In the genomic region with DNA sequence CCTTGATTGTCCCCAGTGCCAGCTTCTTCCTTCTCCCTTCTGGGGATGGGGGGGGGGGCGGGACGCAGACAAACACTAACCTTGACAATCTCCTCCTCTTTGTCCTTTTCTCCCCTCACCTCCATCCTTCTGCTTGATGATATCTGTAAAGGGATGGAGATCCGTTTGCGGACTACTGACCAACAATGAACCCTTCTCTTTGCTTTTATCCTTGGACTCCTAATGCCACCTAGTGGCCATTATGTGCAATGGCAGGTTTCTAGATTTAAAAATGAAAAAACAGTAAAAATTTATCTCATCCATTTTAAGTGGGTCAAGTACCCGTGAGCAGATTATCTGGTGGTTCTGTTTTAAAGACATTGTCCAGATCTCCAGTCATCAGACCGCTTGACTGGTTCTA, we compare ENCODE assay signal across 7 mouse cellular contexts. TPM values are rescaled to one million over a fixed set of nuclear protein-coding genes. Genes with fewer than 3 reads are reported as not detected.
DNase-seq lines count a peak whose midpoint lies in the region; ATAC-seq lines count a peak whose summit lies in the region.

No protein-coding gene starts in this region.

- intact Hi-C loops in left cerebral cortex, postnatal 25 days (cut with DNase I) = loop anchor here (2.0 kb wide), 1 partner anchor 35 kb away; no protein-coding TSS in a partner anchor

- H3K4me1 ChIP-seq in embryonic facial prominence, embryonic 14.5 days (ENCODE audit: control insufficient read depth, insufficient read depth, low read length) = no peaks in the 10 kb centered on the region
- peaks cover 11% of the 10 kb centered on the region for H3K4me1 ChIP-seq in limb, embryonic 15.5 days

- H3K9ac ChIP-seq in embryonic facial prominence, embryonic 14.5 days (ENCODE audit: low read depth, low read length) = peak overlapping the region; percentile 41; the same call in 1 of the 2 replicates
- H3K9ac ChIP-seq in limb, embryonic 15.5 days = no peak overlapping the region

- peak overlapping the region; percentile 37; the same call in 1 of the 2 replicates for H3K4me2 ChIP-seq in embryonic facial prominence, embryonic 14.5 days (ENCODE audit: low read depth, low read length)
- peak overlapping the region; percentile 15 for H3K4me2 ChIP-seq in limb, embryonic 15.5 days

- 0% methylated on average over 6 of the region's 6 CpGs for WGBS in embryonic facial prominence, embryonic 14.5 days
- WGBS in limb, embryonic 15.5 days = under 1% methylated on average over 6 of the region's 6 CpGs

- H3K9me3 ChIP-seq in embryonic facial prominence, embryonic 14.5 days (ENCODE audit: control insufficient read depth, low read length) = no peaks in the 10 kb centered on the region
- no peaks in the 10 kb centered on the region for H3K9me3 ChIP-seq in limb, embryonic 15.5 days

- H3K27me3 ChIP-seq in embryonic facial prominence, embryonic 14.5 days (replicated peaks; ENCODE audit: control insufficient read depth, insufficient read depth, low read length) = no peaks in the 10 kb centered on the region
- H3K27me3 ChIP-seq in limb, embryonic 15.5 days = no peaks in the 10 kb centered on the region
- no peaks in the 10 kb centered on the region for H3K27me3 ChIP-seq in splenic B cell, adult 2 months (ENCODE audit: control insufficient read depth, insufficient read depth, low read length, poor library complexity, severe bottlenecking)

- ATAC-seq in embryonic facial prominence, embryonic 14.5 days (ENCODE audit: low read depth) = no peak
- no peak for ATAC-seq in limb, embryonic 15.5 days (ENCODE audit: insufficient number of reproducible peaks, low FRiP score, low TSS enrichment, low read depth)

- DNase-seq in 3T3-L1 (ENCODE audit: low read depth, low spot score) (peak; percentile 68), 416B (ENCODE audit: low read depth) (peak; percentile 89)
- peak; percentile 33 for DNase-seq in embryonic facial prominence, embryonic 14.5 days (ENCODE audit: low spot score)
- peak; percentile 65 for DNase-seq in splenic B cell, adult 2 months (ENCODE audit: low read depth, low spot score)
- DNase-seq in left cerebral cortex, postnatal 25 days (ENCODE audit: low spot score in 2 of 2) = no peak
- DNase-seq in spleen, adult 18-20 months = no peak

- H3K4me3 ChIP-seq in embryonic facial prominence, embryonic 14.5 days (ENCODE audit: low read depth, low read length) = no peak overlapping the region
- H3K4me3 ChIP-seq in limb, embryonic 15.5 days = no peak overlapping the region

- H3K27ac ChIP-seq in embryonic facial prominence, embryonic 14.5 days (replicated peaks; ENCODE audit: low read depth, low read length) = no peak overlapping the region
- no peak overlapping the region for H3K27ac ChIP-seq in limb, embryonic 15.5 days

- H3K36me3 ChIP-seq in embryonic facial prominence, embryonic 14.5 days (ENCODE audit: control insufficient read depth, insufficient read depth, low read length) = no peaks in the 10 kb centered on the region
- no peaks in the 10 kb centered on the region for H3K36me3 ChIP-seq in limb, embryonic 15.5 days
- H3K36me3 ChIP-seq in splenic B cell, adult 2 months (ENCODE audit: control insufficient read depth, insufficient read depth, low read length, poor library complexity, severe bottlenecking) = no peaks in the 10 kb centered on the region

RNA-seq across cellular contexts. Expression of a gene that starts 3.5 kb away (rescaled TPM):
- 3.2 and 3.4 TPM in 2 replicates for polyA plus RNA-seq in embryonic facial prominence, embryonic 14.5 days (2014; fragmentation: Nextera tagmentation; extraction: Ambion mirVana)
- 2.8 and 3.2 TPM in 2 replicates for polyA plus RNA-seq in limb, embryonic 15.5 days (2015; fragmentation: Nextera tagmentation; extraction: Ambion mirVana)
- 10 to 100 TPM in 1 of 2 experiments, 1 to 10 TPM in 1; 9.4 to 10.5 TPM for total RNA-seq in left cerebral cortex, postnatal 25 days (2021)

RNA-seq across cellular contexts. Expression of a gene that starts 11.3 kb away (rescaled TPM):
- 7.2 and 8.0 TPM in 2 replicates for polyA plus RNA-seq in embryonic facial prominence, embryonic 14.5 days (2014; fragmentation: Nextera tagmentation; extraction: Ambion mirVana)
- 5.8 and 9.0 TPM in 2 replicates for polyA plus RNA-seq in limb, embryonic 15.5 days (2015; fragmentation: Nextera tagmentation; extraction: Ambion mirVana)
- total RNA-seq in left cerebral cortex, postnatal 25 days (2021) = 100 to 1,000 TPM; 225 to 229 TPM

RNA-seq across cellular contexts. Expression of a gene that starts 32.0 kb away (rescaled TPM):
- 3.8 and 4.6 TPM in 2 replicates for polyA plus RNA-seq in embryonic facial prominence, embryonic 14.5 days (2014; fragmentation: Nextera tagmentation; extraction: Ambion mirVana)
- 0.20 TPM in 1 of 2 replicates, not detected in the other for polyA plus RNA-seq in limb, embryonic 15.5 days (2015; fragmentation: Nextera tagmentation; extraction: Ambion mirVana)
- total RNA-seq in left cerebral cortex, postnatal 25 days (2021) = 100 to 1,000 TPM; 137 to 140 TPM

RNA-seq across cellular contexts. Expression of a gene that starts 45.5 kb away (rescaled TPM):
- polyA plus RNA-seq in embryonic facial prominence, embryonic 14.5 days (2014; fragmentation: Nextera tagmentation; extraction: Ambion mirVana) = 30.4 and 33.5 TPM in 2 replicates
- 29.0 and 32.3 TPM in 2 replicates for polyA plus RNA-seq in limb, embryonic 15.5 days (2015; fragmentation: Nextera tagmentation; extraction: Ambion mirVana)
- 10 to 100 TPM; 32.7 to 36.0 TPM for total RNA-seq in left cerebral cortex, postnatal 25 days (2021)

Comparison
In these comparisons a context has a peak if more than half of its experiments do, and no peak if none do; other contexts are left out.
1. DNase-seq: peak in 3T3-L1 (single experiment), 416B (single experiment), embryonic facial prominence, embryonic 14.5 days (single experiment) and splenic B cell, adult 2 months (single experiment); none in left cerebral cortex, postnatal 25 days (0 of 2) and spleen, adult 18-20 months (0 of 2).